Mouse (Mus musculus) limb, embryonic 10.5 days (tissue): ENCODE measurements around the gene Rae1. TPM values are rescaled to one million over a fixed set of nuclear protein-coding genes. Genes with fewer than 3 reads are reported as not detected.

ENCODE experiments used
- DNase-seq: peaks from one replicate; pipeline ENCODE4 v3.0.0-alpha.2; 2017; ENCODE audit warnings: low spot score
- H3K27ac ChIP-seq: fragments of 300-500 bp; sonication (generic); 2 replicates; pipeline ENCODE4 v1.5.1; 2016; ENCODE audit warnings: mild to moderate bottlenecking
- H3K27me3 ChIP-seq: fragments of 300-500 bp; sonication (generic); 2 replicates; pipeline ENCODE4 v1.6.1; 2016; ENCODE audit warnings: low read depth, mild to moderate bottlenecking; ENCODE audit not compliant: poor library complexity, severe bottlenecking
- H3K36me3 ChIP-seq: fragments of 300-500 bp; sonication (generic); 2 replicates; pipeline ENCODE4 v1.6.1; 2016; ENCODE audit warnings: mild to moderate bottlenecking, moderate library complexity
- H3K4me1 ChIP-seq: fragments of 300-500 bp; sonication (generic); 2 replicates; pipeline ENCODE4 v1.6.1; 2016
- H3K4me3 ChIP-seq: fragments of 300-500 bp; sonication (generic); 2 replicates; pipeline ENCODE4 v1.5.1; 2016; ENCODE audit warnings: mild to moderate bottlenecking, moderate library complexity
- H3K9me3 ChIP-seq: fragments of 300-500 bp; sonication (generic); replicated peaks from 2 replicates; pipeline ENCODE4 v1.6.1; 2016; ENCODE audit warnings: mild to moderate bottlenecking
- WGBS: fragments of 180-500 bp; shearing (Covaris S2); methylation state at CpG from one replicate; pipeline ENCODE4 v1.1.7; 2016; 5-methylcytosine and 5-hydroxymethylcytosine counted together
- polyA plus RNA-seq: library from polyadenylated mRNA; unstranded; fragments of >200 nt; fragmentation: Nextera tagmentation; extraction: Ambion mirVana; gene quantifications from 2 replicates; pipeline ENCODE4 v1.2.1, GENCODE M21; 2016

Rae1 gene
- polyA plus RNA-seq, 1 experiment from 2014 or later, result 179 TPM

DNA sequence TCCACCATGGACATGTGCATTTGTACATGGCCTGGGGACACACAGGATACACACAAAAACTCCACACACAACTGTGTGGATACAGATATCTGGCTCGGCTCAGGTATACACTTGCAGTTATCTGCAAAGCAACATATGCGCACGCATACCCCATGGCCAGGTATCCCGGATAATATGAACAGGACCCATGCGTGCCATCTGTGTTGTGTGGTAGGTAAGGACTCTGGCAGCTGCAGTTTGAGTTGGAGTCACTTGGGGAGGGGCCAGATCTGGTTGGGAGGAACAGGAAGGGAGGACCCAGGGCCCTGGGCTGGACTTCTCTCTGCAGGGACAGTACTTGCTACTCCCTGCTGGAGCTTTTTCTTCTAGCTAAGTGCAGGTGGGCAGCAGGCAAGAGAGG, 35.7 kb downstream of the Rae1 start:
- DNase-seq, result no peak
- Histone ChIP-seq H3K4me3 (no peak overlapping the region), H3K4me1 (0 out of 2 replicates have a peak, but pooled peaks cover 2% of the 10 kb centered on the region), H3K27ac (no peak overlapping the region), H3K36me3 (peaks cover 58% of the 10 kb centered on the region), H3K9me3 (no peaks in the 10 kb centered on the region), H3K27me3 (no peaks in the 10 kb centered on the region)
- WGBS, result 95% methylated on average over 5 of the region's 5 CpGs

DNA sequence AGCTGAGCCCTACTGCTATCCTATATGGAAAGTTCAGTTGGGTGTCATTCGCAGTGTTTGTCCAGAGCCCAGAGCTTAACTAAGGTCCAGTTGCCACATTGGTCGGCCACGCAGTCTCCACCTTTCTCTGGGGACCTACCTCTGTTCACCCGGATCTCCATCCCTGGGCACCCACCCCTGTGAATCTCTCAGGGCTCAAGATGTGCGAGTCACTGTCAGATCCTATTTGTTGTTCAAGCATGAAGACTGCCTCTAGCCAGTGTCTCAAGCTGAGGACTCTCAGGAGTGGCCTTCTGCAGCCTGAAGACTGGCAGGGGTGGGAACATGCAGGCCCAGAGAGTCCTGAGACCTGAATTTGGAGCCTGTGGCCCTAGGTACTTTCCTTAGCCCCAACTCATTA, 36.1 kb downstream of the Rae1 start:
- H3K27ac ChIP-seq, result peak overlapping the region; percentile 50; the same call in 1 of the 2 replicates
- no peak overlapping the region for H3K4me3 ChIP-seq
- DNase-seq, result no peak
- H3K4me1 ChIP-seq, result 0 out of 2 replicates have a peak, but pooled peaks cover 2% of the 10 kb centered on the region
- WGBS, result 88% methylated on average over 5 of the region's 5 CpGs
- peaks cover 54% of the 10 kb centered on the region for H3K36me3 ChIP-seq
- H3K9me3 ChIP-seq, result no peaks in the 10 kb centered on the region
- no peaks in the 10 kb centered on the region for H3K27me3 ChIP-seq

DNA sequence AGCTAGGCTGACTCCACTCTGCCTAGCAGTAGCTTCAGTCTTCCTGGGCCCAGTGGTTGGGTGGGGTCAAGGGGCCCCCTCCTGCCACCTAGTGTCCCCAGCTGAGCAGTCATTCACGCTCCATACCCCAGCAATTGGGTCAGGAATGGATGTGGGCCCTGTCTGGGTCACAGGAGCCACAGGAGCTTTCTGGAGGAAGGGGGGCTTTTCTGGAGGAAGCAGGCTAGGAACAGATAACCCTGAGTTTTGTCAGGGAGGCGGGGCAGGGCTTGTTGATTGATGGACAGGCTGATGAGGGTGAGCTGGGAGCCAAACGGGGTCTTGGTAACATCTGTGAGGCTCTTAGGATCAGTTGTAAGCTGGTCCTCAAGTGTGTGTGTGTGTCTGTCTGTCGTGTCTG, 36.7 kb downstream of the Rae1 start:
- 0 out of 2 replicates have a peak overlapping the region, but pooled peaks have one; percentile 42 for H3K27ac ChIP-seq
- WGBS, result 59% methylated on average over 4 of the region's 4 CpGs
- DNase-seq, result no peak
- no peaks in the 10 kb centered on the region for H3K27me3 ChIP-seq
- H3K36me3 ChIP-seq, result peaks cover 48% of the 10 kb centered on the region
- no peaks in the 10 kb centered on the region for H3K9me3 ChIP-seq
- no peak overlapping the region for H3K4me3 ChIP-seq
- H3K4me1 ChIP-seq, result 0 out of 2 replicates have a peak, but pooled peaks cover 5% of the 10 kb centered on the region

DNA sequence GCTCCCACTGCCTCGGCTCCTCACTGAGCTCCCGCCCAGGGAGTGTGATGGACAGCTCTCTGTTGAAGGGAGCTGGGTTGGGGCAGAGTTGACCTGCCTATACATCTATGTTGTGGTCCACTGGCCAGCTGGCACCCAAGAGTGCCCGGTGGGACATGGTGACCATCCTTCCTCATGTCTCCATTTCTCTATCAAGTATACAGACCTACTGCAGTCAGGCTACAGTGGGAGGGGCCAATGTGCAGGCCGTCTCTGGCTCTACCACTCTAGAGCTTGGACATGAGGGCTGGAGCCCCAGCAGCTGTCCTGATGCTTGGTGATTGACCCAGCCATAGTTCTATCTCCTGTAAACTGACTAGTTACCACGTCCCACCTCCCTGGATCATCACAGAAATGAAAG, 37.4 kb downstream of the Rae1 start:
- H3K27me3 ChIP-seq, result no peaks in the 10 kb centered on the region
- DNase-seq, result no peak
- H3K9me3 ChIP-seq, result no peaks in the 10 kb centered on the region
- H3K36me3 ChIP-seq, result peaks cover 41% of the 10 kb centered on the region
- H3K4me3 ChIP-seq, result no peak overlapping the region
- WGBS, result 77% methylated on average over 5 of the region's 5 CpGs
- 0 out of 2 replicates have a peak, but pooled peaks cover 5% of the 10 kb centered on the region for H3K4me1 ChIP-seq
- H3K27ac ChIP-seq, result no peak overlapping the region

DNA sequence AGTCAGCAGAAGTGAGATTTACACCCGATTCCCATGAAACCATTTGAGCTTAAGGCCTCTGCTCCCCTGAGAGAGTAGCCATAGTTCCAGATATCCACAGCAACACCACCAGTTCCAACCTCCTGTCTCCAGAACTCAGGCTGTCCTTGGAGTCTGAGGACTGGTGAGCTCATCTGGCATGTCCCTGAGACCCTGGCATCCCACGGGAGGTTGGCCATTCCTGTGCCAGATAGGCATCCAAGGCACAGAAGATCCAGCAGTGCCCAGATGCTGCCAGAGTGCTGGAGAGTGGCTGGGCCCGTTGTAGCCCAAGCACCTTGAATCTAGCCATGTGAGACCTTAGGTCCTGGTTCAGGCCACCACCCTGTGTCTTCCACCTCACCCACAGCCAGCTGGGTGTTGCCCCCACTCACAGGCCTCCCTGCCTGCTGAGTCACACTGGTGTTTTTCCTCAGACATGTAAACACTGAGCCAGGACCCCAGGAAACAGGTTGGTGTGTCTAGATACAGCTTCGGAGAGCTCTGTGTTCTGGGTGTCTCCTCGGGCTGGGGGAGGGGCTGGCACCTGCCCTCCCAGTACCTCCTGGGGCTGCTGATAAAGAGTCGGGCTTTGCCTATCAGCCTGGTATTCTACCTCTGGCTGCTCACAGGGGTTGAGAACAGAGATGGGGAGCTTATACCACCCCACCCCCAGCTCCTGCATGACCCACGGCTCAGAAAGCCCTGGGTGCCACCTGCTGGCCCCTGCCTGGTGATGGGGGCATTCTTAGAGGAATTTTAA, 38.1 kb downstream of the Rae1 start:
- Histone ChIP-seq H3K4me1 (peaks cover 10% of the 10 kb centered on the region; the same call in 1 of the 2 replicates), H3K4me3 (no peak overlapping the region), H3K27ac (no peak overlapping the region), H3K27me3 (no peaks in the 10 kb centered on the region), H3K36me3 (peaks cover 34% of the 10 kb centered on the region), H3K9me3 (no peaks in the 10 kb centered on the region)
- 85% methylated on average over 7 of the region's 7 CpGs for WGBS
- no peak for DNase-seq

DNA sequence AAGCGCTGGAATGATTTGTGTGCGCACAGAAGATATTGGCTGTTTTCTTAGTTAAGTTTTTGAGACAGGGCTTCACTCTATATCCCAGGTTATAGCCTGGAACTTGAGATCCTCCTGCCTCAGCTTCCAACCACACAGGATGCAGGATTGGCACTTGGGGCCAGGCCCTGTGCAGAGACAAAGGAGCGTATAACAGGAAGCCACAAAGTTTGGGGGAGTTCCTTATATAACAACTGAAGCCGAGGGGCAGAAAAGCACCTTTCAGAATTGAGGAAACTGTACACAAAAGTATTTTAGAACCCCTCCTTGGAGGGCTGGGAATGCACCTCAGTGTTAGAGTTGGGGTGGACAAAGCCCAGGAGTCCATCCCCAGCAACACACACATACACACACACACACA, 39.1 kb downstream of the Rae1 start:
- no peaks in the 10 kb centered on the region for H3K9me3 ChIP-seq
- H3K4me1 ChIP-seq, result peaks cover 15% of the 10 kb centered on the region; the same call in 1 of the 2 replicates
- no peak overlapping the region for H3K27ac ChIP-seq
- no peak overlapping the region for H3K4me3 ChIP-seq
- no peak for DNase-seq
- 91% methylated on average over 4 of the region's 4 CpGs for WGBS
- peaks cover 24% of the 10 kb centered on the region for H3K36me3 ChIP-seq
- no peaks in the 10 kb centered on the region for H3K27me3 ChIP-seq

DNA sequence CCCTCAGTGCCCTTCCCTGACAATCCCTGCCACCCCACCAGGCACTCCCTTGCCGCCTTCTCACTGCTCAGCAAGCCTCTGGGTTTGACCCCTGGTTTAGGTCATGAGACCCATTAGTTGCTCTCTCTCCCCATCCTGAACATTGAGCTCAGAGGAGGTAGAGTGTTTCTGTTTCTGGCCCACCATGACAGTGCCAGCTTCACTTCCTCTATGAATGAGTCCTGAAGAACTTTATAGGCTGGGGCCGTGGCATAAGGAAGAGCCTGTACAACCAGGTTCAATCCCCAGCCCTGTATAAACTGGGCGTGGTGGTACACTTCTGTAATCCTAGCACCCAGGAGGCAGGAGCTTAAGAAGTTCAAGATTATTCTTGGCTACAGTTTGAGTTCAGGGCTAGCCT, 40.9 kb downstream of the Rae1 start:
- Histone ChIP-seq H3K4me1 (peaks cover 17% of the 10 kb centered on the region; the same call in 1 of the 2 replicates), H3K4me3 (no peak overlapping the region), H3K27me3 (no peaks in the 10 kb centered on the region), H3K9me3 (no peaks in the 10 kb centered on the region), H3K27ac (no peak overlapping the region), H3K36me3 (peaks cover 6% of the 10 kb centered on the region; the same call in 1 of the 2 replicates)
- DNase-seq, result no peak
- WGBS, result 83% methylated on average over 3 of the region's 3 CpGs

DNA sequence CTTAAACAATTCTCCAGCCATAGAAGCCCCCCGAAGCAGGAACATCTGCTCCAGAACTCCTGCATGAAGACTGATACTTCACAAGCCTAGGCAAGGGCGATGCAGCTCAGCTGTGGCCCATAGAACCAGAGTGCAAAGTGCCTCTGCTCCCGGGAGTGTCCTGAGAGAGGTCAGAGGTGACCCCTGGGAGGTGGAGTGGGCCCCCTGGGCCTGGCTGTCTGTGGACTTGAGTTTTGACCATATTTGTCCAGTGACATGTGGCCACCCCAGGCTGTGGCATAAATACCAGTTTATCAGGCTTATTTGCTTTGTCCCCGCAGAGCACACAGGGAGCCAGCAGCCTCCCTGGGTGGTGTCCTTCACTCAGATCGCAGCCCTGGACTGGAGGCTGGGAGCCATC, 41.3 kb downstream of the Rae1 start:
- H3K4me1 ChIP-seq, result peaks cover 18% of the 10 kb centered on the region
- WGBS, result 71% methylated on average over 5 of the region's 5 CpGs
- no peak for DNase-seq
- no peaks in the 10 kb centered on the region for H3K9me3 ChIP-seq
- H3K27me3 ChIP-seq, result no peaks in the 10 kb centered on the region
- no peak overlapping the region for H3K4me3 ChIP-seq
- H3K27ac ChIP-seq, result no peak overlapping the region
- 0 out of 2 replicates have a peak, but pooled peaks cover 3% of the 10 kb centered on the region for H3K36me3 ChIP-seq

DNA sequence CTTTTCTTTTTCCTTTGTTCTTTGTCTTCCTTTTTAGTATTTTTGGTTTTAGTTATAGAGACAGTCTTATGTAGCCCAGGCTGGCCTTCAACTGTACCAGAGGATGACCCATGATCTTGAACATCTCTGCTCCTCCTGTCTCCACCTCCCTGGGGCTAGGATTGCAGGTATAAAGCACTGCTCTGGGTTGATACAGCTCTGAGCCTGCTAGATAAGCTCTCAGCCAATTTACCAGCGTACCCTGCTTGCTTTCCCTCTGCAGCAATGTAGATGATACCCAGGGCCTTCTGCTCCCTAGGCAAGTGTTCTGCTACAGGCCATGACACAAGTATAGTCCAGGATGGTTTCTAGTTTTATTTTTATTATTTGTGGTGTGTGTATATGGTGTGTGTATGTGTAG, 42.0 kb downstream of the Rae1 start:
- Histone ChIP-seq H3K27me3 (no peaks in the 10 kb centered on the region), H3K4me1 (peaks cover 22% of the 10 kb centered on the region), H3K27ac (no peak overlapping the region), H3K9me3 (no peaks in the 10 kb centered on the region), H3K36me3 (no peaks in the 10 kb centered on the region), H3K4me3 (no peak overlapping the region)
- DNase-seq, result no peak
- 89% methylated on average over 1 of the region's 1 CpGs for WGBS

DNA sequence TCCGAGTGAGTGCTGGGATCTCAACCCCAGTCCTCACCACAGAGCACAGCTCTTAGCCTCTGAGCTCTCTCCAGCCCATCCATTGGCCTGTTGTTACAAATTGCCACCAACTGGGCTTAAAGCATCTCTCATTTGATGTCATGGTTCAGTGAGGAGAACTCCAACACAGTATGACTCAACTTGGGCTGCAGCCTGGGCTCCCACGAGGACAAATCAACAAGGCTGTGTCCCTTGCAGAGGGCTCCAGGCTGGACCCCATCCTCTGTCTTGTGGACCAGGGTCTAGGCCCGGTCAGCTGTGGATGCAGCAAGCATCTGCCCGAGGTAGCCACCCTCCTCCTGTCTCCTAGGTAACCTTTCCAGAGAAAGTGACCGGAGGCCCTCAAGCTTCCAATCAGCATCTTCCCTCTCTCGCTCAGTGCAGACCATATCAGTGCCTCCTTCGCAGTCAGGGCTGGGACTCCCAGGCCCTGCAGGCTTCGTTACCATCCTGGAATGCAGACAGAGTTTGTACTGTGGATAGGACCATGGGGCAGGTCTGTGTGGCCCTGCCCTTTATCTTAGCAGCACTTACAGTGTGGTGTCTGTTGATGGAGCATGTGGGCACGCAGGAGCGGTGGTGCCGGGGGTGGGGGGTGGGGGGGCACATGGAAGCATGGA, 42.7 kb downstream of the Rae1 start:
- Histone ChIP-seq H3K4me1 (peaks cover 25% of the 10 kb centered on the region), H3K27me3 (no peaks in the 10 kb centered on the region), H3K4me3 (no peak overlapping the region), H3K36me3 (no peaks in the 10 kb centered on the region), H3K9me3 (no peaks in the 10 kb centered on the region), H3K27ac (no peak overlapping the region; the same call in 1 of the 2 replicates)
- no peak for DNase-seq
- 81% methylated on average over 11 of the region's 11 CpGs for WGBS

DNA sequence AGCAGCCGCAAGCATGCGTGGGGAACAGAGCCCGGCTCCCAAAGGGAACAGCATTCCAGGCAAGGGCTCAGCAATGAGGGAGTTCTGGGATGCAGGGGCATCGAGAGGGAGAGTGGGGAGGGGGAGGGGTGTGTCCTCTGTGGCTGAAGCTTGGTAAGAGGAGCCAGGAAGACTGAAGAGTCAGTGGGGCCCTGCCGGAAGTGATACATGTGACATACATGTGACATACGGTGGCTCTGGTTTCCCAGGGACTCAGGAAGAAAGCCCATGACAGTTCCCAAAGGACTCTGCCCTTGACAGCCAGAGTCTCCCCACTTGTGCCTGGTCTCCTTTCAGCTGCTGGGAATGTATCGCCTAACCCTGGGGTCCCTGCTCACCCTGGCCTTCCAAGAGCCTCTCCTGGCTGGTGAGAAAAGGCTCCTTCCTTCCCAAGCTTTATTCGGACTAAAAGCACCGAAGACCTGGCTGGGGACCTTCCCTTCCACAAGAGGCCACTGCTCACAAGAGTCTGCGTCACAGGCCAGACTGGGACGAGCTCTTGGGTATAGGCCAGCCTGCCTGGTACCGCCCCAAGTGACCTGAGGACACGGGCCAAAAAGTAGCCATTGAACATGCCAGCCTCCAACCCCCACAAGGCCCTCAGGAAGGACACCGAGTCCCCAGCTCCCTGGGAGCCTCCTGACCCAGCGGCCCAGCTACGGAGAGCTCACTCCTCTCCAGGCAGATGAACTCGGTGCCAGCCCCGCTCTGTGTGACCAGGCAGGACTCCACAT, 44.5 kb downstream of the Rae1 start:
- Histone ChIP-seq H3K9me3 (no peaks in the 10 kb centered on the region), H3K36me3 (no peaks in the 10 kb centered on the region), H3K27me3 (no peaks in the 10 kb centered on the region), H3K27ac (no peak overlapping the region), H3K4me3 (no peak overlapping the region), H3K4me1 (peaks cover 34% of the 10 kb centered on the region)
- 83% methylated on average over 18 of the region's 18 CpGs for WGBS
- no peak for DNase-seq

DNA sequence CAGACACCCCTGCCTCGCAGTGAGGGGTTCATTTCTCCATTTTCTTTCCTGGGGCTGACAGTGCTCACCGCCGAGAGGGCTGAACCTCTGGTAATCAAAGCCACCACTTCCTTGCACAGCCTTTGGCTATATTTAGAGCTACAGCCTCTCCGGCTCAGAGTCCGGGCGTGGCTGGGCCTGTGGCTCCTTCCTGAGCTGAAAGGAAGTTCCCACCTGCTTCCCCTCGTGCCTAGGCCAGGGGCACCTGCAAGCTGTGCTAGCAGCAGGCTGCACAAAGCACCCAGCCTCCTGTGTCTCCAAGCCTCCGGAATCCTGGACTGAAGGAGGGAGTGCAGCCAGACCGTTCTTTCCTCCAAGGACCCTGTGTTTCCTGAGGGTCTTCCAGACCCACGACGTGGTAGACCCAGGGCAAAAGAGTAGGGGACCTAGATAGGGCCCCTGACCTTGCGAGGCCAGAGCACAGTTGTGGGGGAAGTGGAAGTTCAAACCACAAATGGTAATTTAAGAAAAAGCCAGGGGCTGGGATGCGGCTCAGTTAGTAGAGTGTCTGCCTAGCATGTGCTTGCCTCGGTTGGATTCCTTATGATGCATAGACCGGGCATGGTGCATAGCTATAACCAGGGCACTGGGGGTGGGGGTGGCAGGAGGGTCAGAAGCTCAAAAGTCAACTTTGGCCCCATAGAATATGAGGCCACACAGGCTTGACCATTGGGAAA, 46.8 kb downstream of the Rae1 start:
- 75% methylated on average over 15 of the region's 15 CpGs for WGBS
- peaks cover 51% of the 10 kb centered on the region for H3K4me1 ChIP-seq
- no peak overlapping the region for H3K4me3 ChIP-seq
- 0 out of 2 replicates have a peak, but pooled peaks cover 4% of the 10 kb centered on the region for H3K27me3 ChIP-seq
- H3K36me3 ChIP-seq, result no peaks in the 10 kb centered on the region
- DNase-seq, result no peak
- H3K9me3 ChIP-seq, result no peaks in the 10 kb centered on the region
- H3K27ac ChIP-seq, result peak overlapping the region; percentile 53; the same call in 1 of the 2 replicates
